Mouse (Mus musculus) olfactory bulb, adult 2 months (tissue): ENCODE results near the gene Apbb2.

ENCODE experiments used
- CTCF ChIP-seq: fragments of 200-500 bp; IDR thresholded peaks from 2 replicates; pipeline ENCODE4 v1.5.1; 2012; ENCODE audit warnings: low read depth, mild to moderate bottlenecking, low read length, moderate library complexity; ENCODE audit not compliant: insufficient read depth
- POLR2A ChIP-seq: fragments of 200-500 bp; IDR thresholded peaks from 2 replicates; pipeline ENCODE4 v1.6.1; 2012; ENCODE audit warnings: mild to moderate bottlenecking, low read depth, low read length, moderate library complexity; ENCODE audit not compliant: insufficient read depth

DNA sequence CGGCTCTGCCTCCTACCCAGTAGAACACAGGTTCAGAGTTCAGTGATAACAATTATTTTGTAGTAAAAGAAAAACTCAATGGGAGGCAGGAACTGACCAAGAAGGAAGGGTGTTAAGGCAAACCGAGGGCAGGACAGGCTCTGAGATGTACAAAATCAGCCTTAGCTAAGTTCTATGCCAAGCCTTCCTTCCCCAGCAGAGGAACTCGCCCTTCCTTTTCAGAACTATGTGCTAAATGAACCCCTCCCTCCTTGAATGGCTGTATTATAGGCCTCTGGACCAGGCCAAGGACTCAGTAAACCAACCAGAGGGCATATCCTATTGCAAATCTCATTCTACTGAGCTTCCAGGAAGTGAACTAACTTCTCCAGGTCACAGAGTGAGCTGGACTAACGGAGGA lies 3.6 kb downstream of the Apbb2 start:
- TF ChIP-seq CTCF (no peak), POLR2A (no peak)
